Mouse (Mus musculus) right cerebral cortex, postnatal 36 days (tissue): ENCODE measurements around the gene Gm20883.
"Not testable (repeated sequence)": the region's sequence is repeated elsewhere in the genome, so short reads cannot be mapped to it uniquely, and the experiment has no call there.

Experiments used
- DNase-seq, 2 experiments: peaks; one replicate each; pipeline ENCODE4 v3.0.0; 2022; ENCODE audit warnings: low spot score in 2 of 2, mixed read lengths in 1 of 2

The Gm20883 gene

DNA sequence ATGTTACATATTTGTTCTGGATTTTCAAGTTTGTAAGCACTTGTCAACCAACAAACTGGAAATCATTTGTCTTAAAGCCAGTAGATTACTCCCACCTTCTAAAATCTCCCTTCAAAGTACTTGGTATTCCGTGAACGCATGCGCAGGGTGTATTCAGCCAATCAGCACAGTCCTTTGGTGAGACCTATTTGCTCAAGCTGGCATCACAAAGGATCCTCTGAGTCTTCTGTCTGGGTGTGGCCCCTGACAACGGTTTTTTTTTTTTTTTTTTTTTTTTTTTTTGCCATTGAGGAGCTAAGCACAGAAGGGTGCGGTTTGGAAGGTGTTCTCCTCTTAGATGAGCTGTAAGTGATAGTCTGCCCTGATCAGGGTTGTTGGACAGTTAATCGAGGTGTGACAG, at the start of gene Gm20883:
Gene Gm20883, plus strand, starts transcription at position 301 of the 400 bp plus-strand sequence.
- not testable (repeated sequence) for DNase-seq
